Mouse (Mus musculus): Measurements from ENCODE around the gene 4930412O13Rik. TPM values are rescaled to one million over a fixed set of nuclear protein-coding genes. Genes with fewer than 3 reads are reported as not detected.

The 4930412O13Rik gene
- total RNA-seq (2012; rRNA removed): not detected in 2 replicates
- not detected in 2 replicates for total RNA-seq (2014; rRNA removed)
- polyA plus RNA-seq (2012; ENCODE audit: insufficient read length, low read depth): not detected in 2 replicates

GRCm38 (mm10) chr2:9881051-9881591 lies at the start of gene 4930412O13Rik:
Gene 4930412O13Rik, plus strand, starts transcription at chr2:9881252.
- Histone ChIP-seq H3K4me2 (ENCODE audit: insufficient read depth, low read depth, poor library complexity, severe bottlenecking) (peak within 1 kb of the TSS; percentile 83), H3K36me3 (replicated peaks in 1 of 2; ENCODE audit: control insufficient read depth in 1 of 2, insufficient read depth in 1 of 2, low read length in 1 of 2) (no peaks in the 10 kb centered on the region), H3K27me3 (replicated peaks) (no peaks in the 10 kb centered on the region), H3K79me2 (replicated peaks; ENCODE audit: control insufficient read depth, extremely low read depth, insufficient read depth, poor library complexity, severe bottlenecking) (no peaks in the 10 kb centered on the region), H3K4me1 (ENCODE audit: control insufficient read depth in 1 of 2, insufficient read depth in 2 of 2) (0 out of 4 replicates have a peak, but pooled peaks cover 0 to 2% of the 10 kb centered on the region in 2 experiments), H3K9ac (ENCODE audit: insufficient read depth, low read depth) (no peak within 1 kb of the TSS), H3K9me3 (replicated peaks; ENCODE audit: low read length) (peaks cover 3% of the 10 kb centered on the region), H3K4me3 (replicated peaks in 1 of 3; ENCODE audit: low read depth in 2 of 3, low read length in 2 of 3, poor library complexity in 1 of 3) (no peak within 1 kb of the TSS), H3K27ac (ENCODE audit: insufficient read depth, low read depth) (no peak within 1 kb of the TSS)
- no peak for TF ChIP-seq MAFK (IDR thresholded peaks at IDR 0.05; ENCODE audit: insufficient replicate concordance, low read length)
- no peak for TF ChIP-seq JUN (IDR thresholded peaks at IDR 0.05; ENCODE audit: insufficient read depth, low read depth, low read length)
- TF ChIP-seq RAD21 (IDR thresholded peaks at IDR 0.05; ENCODE audit: low read depth, low read length): no peak
- no peak for TF ChIP-seq MAX (IDR thresholded peaks at IDR 0.05; ENCODE audit: low read length)
- no peak for TF ChIP-seq ZKSCAN1 (IDR thresholded peaks at IDR 0.05; ENCODE audit: borderline replicate concordance, low read depth, low read length)
- no peak for TF ChIP-seq ELF1 (IDR thresholded peaks at IDR 0.05; ENCODE audit: low read depth, low read length)
- no peak for TF ChIP-seq MYC (IDR thresholded peaks at IDR 0.05; ENCODE audit: low read depth, low read length)
- TF ChIP-seq SIN3A (IDR thresholded peaks at IDR 0.05; ENCODE audit: low read length): no peak
- no peak for TF ChIP-seq GABPA (IDR thresholded peaks at IDR 0.05; ENCODE audit: insufficient replicate concordance, low read depth, low read length)
- TF ChIP-seq E2F4 (IDR thresholded peaks at IDR 0.05; ENCODE audit: insufficient replicate concordance, low read depth, low read length): no peak
- TF ChIP-seq JUND (conservative IDR thresholded peaks at IDR 0.05; ENCODE audit: low read depth, low read length): no peak
- TF ChIP-seq POLR2A (IDR thresholded peaks at IDR 0.05; ENCODE audit: low read depth, low read length): no peak
- no peak for TF ChIP-seq CHD1 (IDR thresholded peaks at IDR 0.05; ENCODE audit: low read depth, low read length)
- no peak for TF ChIP-seq PAX5 (IDR thresholded peaks at IDR 0.05; ENCODE audit: low read length)
- TF ChIP-seq RCOR1 (conservative IDR thresholded peaks at IDR 0.05; ENCODE audit: low read depth, low read length): no peak
- no peak for TF ChIP-seq USF2 (conservative IDR thresholded peaks at IDR 0.05; ENCODE audit: low read depth, low read length)
- no peak for TF ChIP-seq NELFE (IDR thresholded peaks at IDR 0.05; ENCODE audit: low read depth, low read length)
- TF ChIP-seq TBP (conservative IDR thresholded peaks at IDR 0.05; ENCODE audit: low read depth, low read length): no peak
- dilution Hi-C loops (cut with MboI; ENCODE audit: extremely low pct_ligation_motif_present, extremely low pct_unique_long_range_greater_than_20kb, low sequenced_read_pairs) (no loop called here), in situ Hi-C loops (cut with MboI; ENCODE audit: low pct_ligation_motif_present, low pct_unique_long_range_greater_than_20kb, low sequenced_read_pairs) (loop anchor here (25.0 kb wide), 1 partner anchor 419 kb away; no protein-coding TSS in a partner anchor)
- no peak for DNase-seq (ENCODE audit: extremely low read depth)

- Histone ChIP-seq H3K4me3 (replicated peaks in 1 of 3; ENCODE audit: low read depth in 2 of 3, low read length in 2 of 3, poor library complexity in 1 of 3) (no peak overlapping the region), H3K27me3 (replicated peaks) (no peaks in the 10 kb centered on the region), H3K4me1 (ENCODE audit: control insufficient read depth in 1 of 2, insufficient read depth in 2 of 2) (peaks cover 0 to 7% of the 10 kb centered on the region in 2 experiments; a peak in 2 of 4 replicates), H3K4me2 (ENCODE audit: insufficient read depth, low read depth, poor library complexity, severe bottlenecking) (no peak overlapping the region), H3K9me3 (replicated peaks; ENCODE audit: low read length) (no peaks in the 10 kb centered on the region), H3K9ac (ENCODE audit: insufficient read depth, low read depth) (no peak overlapping the region), H3K79me2 (replicated peaks; ENCODE audit: control insufficient read depth, extremely low read depth, insufficient read depth, poor library complexity, severe bottlenecking) (no peaks in the 10 kb centered on the region), H3K36me3 (replicated peaks in 1 of 2; ENCODE audit: control insufficient read depth in 1 of 2, insufficient read depth in 1 of 2, low read length in 1 of 2) (no peaks in the 10 kb centered on the region), H3K27ac (ENCODE audit: insufficient read depth, low read depth) (no peak overlapping the region)
- TF ChIP-seq TCF12 (IDR thresholded peaks at IDR 0.05; ENCODE audit: low read depth, low read length) (no peak), POLR2AphosphoS2 (IDR thresholded peaks at IDR 0.05; ENCODE audit: low read depth, low read length) (no peak), ETS1 (conservative IDR thresholded peaks at IDR 0.05; ENCODE audit: low read depth, low read length) (no peak), CHD1 (IDR thresholded peaks at IDR 0.05; ENCODE audit: low read depth, low read length) (no peak), ZNF384 (IDR thresholded peaks at IDR 0.05; ENCODE audit: low read depth, low read length) (no peak), ZKSCAN1 (IDR thresholded peaks at IDR 0.05; ENCODE audit: borderline replicate concordance, low read depth, low read length) (no peak), KAT2A (IDR thresholded peaks at IDR 0.05; ENCODE audit: insufficient replicate concordance, low read length) (no peak), CTCF (conservative IDR thresholded peaks at IDR 0.05 in 1 of 2, IDR thresholded peaks at IDR 0.05 in 1 of 2; ENCODE audit: low read depth in 2 of 2, low read length in 2 of 2) (no peak), ZC3H11A (IDR thresholded peaks at IDR 0.05; ENCODE audit: low read depth, low read length) (no peak), MEF2A (IDR thresholded peaks at IDR 0.05; ENCODE audit: borderline replicate concordance, low read depth, low read length) (no peak), USF2 (conservative IDR thresholded peaks at IDR 0.05; ENCODE audit: low read depth, low read length) (no peak), JUND (conservative IDR thresholded peaks at IDR 0.05; ENCODE audit: low read depth, low read length) (no peak), HCFC1 (IDR thresholded peaks at IDR 0.05; ENCODE audit: low read depth, low read length) (no peak), CHD2 (IDR thresholded peaks at IDR 0.05; ENCODE audit: low read length) (no peak), MAX (IDR thresholded peaks at IDR 0.05; ENCODE audit: low read length) (no peak), SIN3A (IDR thresholded peaks at IDR 0.05; ENCODE audit: low read length) (no peak)
- in situ Hi-C loops (cut with MboI; ENCODE audit: low pct_ligation_motif_present, low pct_unique_long_range_greater_than_20kb, low sequenced_read_pairs): no loop called here
- no peak for DNase-seq (ENCODE audit: extremely low read depth)
- dilution Hi-C loops (cut with MboI; ENCODE audit: extremely low pct_ligation_motif_present, extremely low pct_unique_long_range_greater_than_20kb, low sequenced_read_pairs): no loop called here
These were observed 47.3 kb upstream of the 4930412O13Rik start for GRCm38 (mm10) chr2:9833712-9834111.
